Mouse (Mus musculus): ENCODE results near the gene Cenpv.

DNA sequence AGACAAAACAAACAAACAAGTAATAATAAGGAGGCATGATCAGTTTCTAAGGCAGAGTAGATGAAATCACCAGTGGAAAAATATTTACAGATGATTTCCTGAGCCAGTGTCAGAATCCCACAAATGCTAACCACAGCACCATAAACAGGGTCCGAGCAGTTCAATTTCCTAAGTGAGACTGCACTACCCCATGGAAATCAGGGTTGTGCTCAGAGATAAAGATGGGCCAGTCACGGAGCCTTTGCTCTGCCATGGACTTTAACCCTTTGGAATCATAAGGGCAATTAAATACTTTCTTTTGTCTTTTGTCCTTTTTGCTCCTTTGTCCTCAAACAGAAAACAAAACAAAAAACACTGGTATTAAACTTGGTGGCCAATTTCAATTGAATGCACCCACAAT lies 16.8 kb downstream of the Cenpv start:
- TF ChIP-seq CTCF (IDR thresholded peaks at IDR 0.05; ENCODE audit: low read depth) (no peak), EP300 (IDR thresholded peaks at IDR 0.05; ENCODE audit: low read depth) (no peak)

Data from liver, embryonic 14.5 days (tissue).